Mouse (Mus musculus) gastrocnemius, postnatal 4 days (tissue): ENCODE measurements around the gene Dcun1d1. TPM values are rescaled to one million over a fixed set of nuclear protein-coding genes. Genes with fewer than 3 reads are reported as not detected.
A peak's percentile ranks its signal among the peaks of the same experiment; 100 is the strongest.

Experiments
- DNase-seq, 2 experiments: peaks; one replicate each; pipeline ENCODE4 v3.0.0; 2021 to 2022; ENCODE audit warnings: low spot score in 2 of 2, mixed read lengths in 2 of 2
- total RNA-seq, 2 experiments: library from RNA; stranded (reverse); gene quantifications; 2 replicates each; pipeline ENCODE4 v1.2.3; 2021

Dcun1d1 gene
- total RNA-seq, 2 experiments from 2014 or later, result 64.0 to 69.0 TPM

- peak; percentile 42 to 60 for DNase-seq
These were observed 5.1 kb downstream of the Dcun1d1 start for GRCm38 (mm10) chr3:35931896-35932727.

GRCm38 (mm10) chr3:35931359-35931758 lies 5.9 kb downstream of the Dcun1d1 start:
- no peak for DNase-seq

GRCm38 (mm10) chr3:35929831-35930230 lies 7.4 kb downstream of the Dcun1d1 start:
- no peak for DNase-seq

GRCm38 (mm10) chr3:35929406-35929805 lies 7.8 kb downstream of the Dcun1d1 start:
- DNase-seq, result no peak

GRCm38 (mm10) chr3:35925852-35926251 lies 11.4 kb downstream of the Dcun1d1 start:
- no peak for DNase-seq

- DNase-seq, result no peak
These were observed 13.2 kb downstream of the Dcun1d1 start for GRCm38 (mm10) chr3:35924007-35924406.

GRCm38 (mm10) chr3:35923495-35923894 lies 13.8 kb downstream of the Dcun1d1 start:
- DNase-seq, result no peak

- no peak for DNase-seq
These were observed 14.7 kb downstream of the Dcun1d1 start for GRCm38 (mm10) chr3:35922522-35922921.

- no peak for DNase-seq
These were observed 19.0 kb downstream of the Dcun1d1 start for GRCm38 (mm10) chr3:35918229-35918628.

GRCm38 (mm10) chr3:35908982-35909680 lies 28.1 kb downstream of the Dcun1d1 start:
- DNase-seq, result no peak

GRCm38 (mm10) chr3:35900555-35901204 lies 36.6 kb downstream of the Dcun1d1 start:
- DNase-seq, result no peak

- DNase-seq, result no peak
These were observed 38.1 kb downstream of the Dcun1d1 start for GRCm38 (mm10) chr3:35899109-35899508.

GRCm38 (mm10) chr3:35897900-35898299 lies 39.3 kb downstream of the Dcun1d1 start:
- DNase-seq, result no peak

- no peak for DNase-seq
These were observed 44.1 kb downstream of the Dcun1d1 start for GRCm38 (mm10) chr3:35893156-35893555.

GRCm38 (mm10) chr3:35891123-35891522 lies 46.1 kb downstream of the Dcun1d1 start:
- no peak for DNase-seq

- no peak for DNase-seq
These were observed 47.7 kb downstream of the Dcun1d1 start for GRCm38 (mm10) chr3:35889531-35889930.

- DNase-seq, result no peak
These were observed 54.0 kb downstream of the Dcun1d1 start for GRCm38 (mm10) chr3:35883267-35883666.

GRCm38 (mm10) chr3:35849326-35849725 lies 87.9 kb downstream of the Dcun1d1 start:
- no peak for DNase-seq
